Mouse (Mus musculus) layer of hippocampus, adult 9-10 months (tissue): ENCODE measurements at regions not wholly inside any gene's neighbourhood (a gene's known extent, or its start where the extent isn't known, plus 50 kb on each side); places are given as distances from the start of the nearest gene placed in this dataset.
A peak's percentile ranks its signal among the peaks of the same experiment; 100 is the strongest.

ENCODE experiments used
- DNase-seq: peaks from one replicate; pipeline ENCODE4 v3.0.0; 2022; ENCODE audit warnings: low spot score

DNA sequence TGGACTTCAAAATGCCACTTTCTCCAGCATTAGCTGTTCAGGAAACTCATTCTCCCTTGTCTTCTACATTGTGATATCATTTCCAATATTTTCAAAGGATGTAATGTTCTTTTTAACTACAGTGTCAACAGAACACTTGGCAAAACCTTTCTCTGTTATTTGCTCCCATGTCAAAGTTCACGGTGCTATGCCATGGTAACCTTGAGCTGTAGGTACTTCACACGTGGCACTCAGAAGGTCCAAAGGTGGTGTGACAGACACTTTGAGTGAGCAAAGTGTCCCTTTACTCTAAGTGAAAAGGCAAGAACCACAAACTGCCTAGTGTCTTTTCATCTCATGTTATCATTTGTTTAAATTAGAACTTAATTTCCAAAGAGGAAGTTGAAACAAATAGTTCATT, 53.3 kb upstream of the Tram2 start:
- no peak for DNase-seq

- no peak for DNase-seq
These were observed 67.9 kb upstream of the Tram2 start for GRCm38 (mm10) chr1:21146961-21147360.

DNA sequence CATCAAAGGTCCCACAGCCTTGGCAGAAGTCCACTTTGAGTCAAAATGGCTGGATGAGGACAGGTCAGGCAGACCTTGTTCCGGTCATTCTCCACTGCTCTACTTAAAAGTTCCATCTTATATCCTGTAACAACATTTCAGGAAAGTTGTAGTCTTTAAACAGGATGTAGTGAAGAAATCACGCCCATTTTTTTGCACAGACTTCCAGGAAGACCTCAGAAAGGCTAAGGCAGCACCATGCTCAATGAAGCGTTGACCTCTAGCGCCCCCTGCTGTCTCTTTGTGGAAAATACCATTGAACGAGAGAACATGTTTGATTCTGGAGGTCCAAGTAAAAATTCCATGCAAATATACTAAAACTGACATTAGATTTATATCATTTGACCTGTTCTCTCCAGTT, 56.6 kb upstream of the Tmem14a start:
- DNase-seq = peak; percentile 80

DNA sequence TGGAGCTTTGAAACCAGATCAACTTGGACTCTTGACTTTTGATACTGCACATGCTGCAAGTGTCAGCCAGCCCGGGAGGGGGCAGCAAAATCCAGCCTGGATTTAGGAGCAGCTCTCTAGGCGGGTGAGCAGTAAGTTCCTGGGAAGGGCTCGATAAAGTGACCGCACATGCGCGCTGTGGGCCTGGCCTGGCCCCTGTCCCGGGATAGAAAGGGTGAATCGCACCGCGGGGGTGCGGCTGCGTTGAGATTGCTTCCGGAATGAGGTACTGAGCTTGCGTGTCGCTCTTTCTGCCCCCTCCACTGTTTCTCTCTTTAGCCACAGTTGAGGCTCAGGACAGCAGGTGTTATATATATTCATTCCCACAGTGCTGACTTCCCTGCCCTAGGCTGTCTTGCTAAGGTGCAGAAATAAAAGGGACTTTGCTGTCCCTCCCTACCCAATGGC, 52.1 kb upstream of the Tmem14a start:
- peak; percentile 67 for DNase-seq

GRCm38 (mm10) chr1:21166762-21167161, 51.6 kb upstream of the Tmem14a start:
- DNase-seq = no peak
